Mouse (Mus musculus) c-Kit-positive CD71-negative TER-119-negative erythroid progenitor cells, embryonic 14.5 days (primary cell): ENCODE results near the gene Hist1h2bh.

ENCODE experiments used
- DNase-seq: peaks from one replicate; pipeline ENCODE4 v3.0.0-alpha.2; 2013; ENCODE audit warnings: low read depth

The Hist1h2bh gene

DNA sequence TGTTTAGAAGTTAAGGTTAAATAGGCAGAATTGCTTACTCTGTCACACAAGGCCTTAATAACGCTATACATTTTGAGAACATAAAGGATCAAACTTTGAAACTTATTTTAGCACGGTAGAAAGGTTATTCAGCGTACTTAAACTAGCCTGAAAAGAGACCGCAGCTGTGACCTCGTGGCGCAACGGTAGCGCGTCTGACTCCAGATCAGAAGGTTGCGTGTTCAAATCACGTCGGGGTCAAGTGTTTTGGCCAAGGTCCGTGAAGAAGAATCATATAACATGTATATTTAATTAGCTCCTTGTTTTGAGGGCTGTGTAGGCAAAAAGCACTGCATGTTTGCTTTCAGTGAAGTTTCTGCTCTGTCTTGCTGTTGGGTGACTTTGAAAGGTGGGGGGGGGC lies 36.8 kb downstream of the Hist1h2bh start:
- no peak for DNase-seq

DNA sequence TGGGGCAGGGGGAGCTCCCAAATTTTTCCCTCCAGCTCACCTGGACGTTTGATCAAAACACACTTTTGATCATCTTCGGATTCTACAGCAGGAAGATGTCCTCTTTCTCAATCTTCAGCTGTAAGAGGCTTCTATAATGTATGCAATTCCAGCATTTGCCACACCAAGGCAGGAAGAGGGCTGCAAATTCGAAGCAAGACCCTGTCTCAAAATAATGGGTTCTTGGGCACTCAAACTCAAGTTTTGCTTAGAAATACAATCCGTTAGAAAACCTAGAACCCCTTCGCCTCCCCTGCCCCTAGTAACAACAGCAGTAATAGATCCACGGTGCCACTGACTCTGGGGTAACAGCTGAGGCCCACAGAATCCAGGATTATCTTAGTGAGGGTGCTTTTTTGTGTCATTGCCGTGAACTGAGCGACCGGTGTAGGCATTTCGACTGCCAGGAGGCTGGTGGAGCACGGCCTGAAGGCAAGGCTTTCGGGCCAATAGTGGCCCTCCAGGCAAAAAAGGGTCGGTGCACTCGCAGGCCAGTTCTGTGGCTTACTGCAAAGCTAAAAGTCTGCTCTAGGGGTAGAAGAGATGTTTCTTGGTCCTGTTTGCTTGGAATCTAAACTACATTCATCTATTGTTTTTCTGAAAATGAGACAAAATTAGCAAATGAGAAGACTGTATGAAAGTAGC lies 37.4 kb downstream of the Hist1h2bh start:
- no peak for DNase-seq

DNA sequence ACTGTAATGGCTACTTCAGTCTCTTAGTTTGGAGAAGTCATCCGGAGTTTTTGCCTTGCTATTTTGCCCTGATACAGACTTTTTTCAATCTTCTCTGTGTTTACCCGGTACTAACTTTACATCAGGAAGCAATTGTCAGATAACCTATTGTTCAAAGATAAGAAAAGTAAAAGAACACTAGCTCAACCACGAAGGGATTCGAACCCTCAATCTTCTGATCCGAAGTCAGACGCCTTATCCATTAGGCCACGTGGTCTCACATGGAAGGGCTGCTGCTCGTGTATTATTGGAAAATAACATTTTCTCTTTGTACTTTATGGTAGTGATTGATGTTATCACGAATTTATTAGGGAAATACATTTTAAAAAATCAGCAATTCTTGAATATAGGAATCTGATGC lies 39.4 kb downstream of the Hist1h2bh start:
- DNase-seq = no peak

- no peak for DNase-seq
These were observed 40.3 kb downstream of the Hist1h2bh start for GRCm38 (mm10) chr13:23502916-23503315.

DNA sequence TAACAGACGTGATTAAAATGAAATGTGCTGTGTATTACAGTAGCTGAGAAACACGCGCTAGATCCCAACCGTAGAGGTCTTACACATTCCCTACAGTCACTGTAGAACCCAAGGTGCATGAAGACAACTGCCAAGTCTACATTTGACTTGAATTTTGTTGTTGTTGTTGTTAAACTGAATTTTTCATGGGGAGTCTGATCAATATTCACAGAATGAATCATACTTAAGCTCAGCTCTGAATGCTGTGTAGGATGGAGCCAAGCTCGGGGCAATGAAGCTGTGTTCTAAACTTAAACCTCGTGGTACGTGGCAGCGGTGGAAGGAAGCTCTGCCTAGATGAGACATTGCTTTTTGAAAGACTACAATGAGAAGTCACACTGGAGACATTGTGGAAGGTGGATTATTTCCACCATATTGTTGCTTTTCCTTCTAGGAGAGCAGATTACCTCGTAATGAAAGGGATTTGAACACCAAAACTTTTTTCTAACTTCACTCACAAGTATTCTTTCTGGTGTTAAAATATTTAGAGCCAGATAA lies 41.1 kb downstream of the Hist1h2bh start:
- no peak for DNase-seq

- no peak for DNase-seq
These were observed 41.7 kb downstream of the Hist1h2bh start for GRCm38 (mm10) chr13:23501511-23501910.

DNA sequence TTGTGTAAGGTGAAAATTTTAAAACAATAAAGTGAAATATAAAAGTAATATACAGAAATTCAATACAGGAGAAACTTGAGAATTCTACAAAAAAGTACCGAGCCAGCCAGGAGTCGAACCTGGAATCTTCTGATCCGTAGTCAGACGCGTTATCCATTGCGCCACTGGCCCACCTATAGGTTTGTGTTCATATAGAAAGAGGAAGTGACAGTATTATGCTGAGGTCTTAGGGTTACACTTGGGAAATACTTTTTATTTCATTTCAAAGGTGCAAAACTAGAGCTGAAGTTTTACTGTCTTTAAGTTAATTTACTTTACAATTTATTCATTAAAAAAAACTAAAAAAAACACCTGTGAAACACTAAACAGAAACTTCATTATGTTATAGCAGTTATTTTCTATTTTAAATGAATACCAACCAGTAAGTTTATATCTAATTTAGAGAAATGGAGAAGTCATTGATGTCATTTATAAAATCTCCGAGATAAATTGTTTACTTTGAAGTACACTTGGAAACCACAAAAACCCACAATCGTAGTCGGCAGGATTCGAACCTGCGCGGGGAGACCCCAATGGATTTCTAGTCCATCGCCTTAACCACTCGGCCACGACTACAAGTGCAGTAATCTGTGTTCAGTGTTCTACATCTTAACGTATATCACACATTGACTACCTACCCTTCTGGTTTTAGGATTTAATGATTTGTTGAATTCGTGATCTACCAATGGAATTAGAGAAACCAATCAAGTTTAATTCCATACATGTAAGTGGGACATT lies 42.6 kb downstream of the Hist1h2bh start:
- peak; percentile 73 for DNase-seq

GRCm38 (mm10) chr13:23499943-23500342 lies 43.2 kb downstream of the Hist1h2bh start:
- DNase-seq = no peak

- no peak for DNase-seq
These were observed 44.5 kb downstream of the Hist1h2bh start for GRCm38 (mm10) chr13:23498653-23499052.

DNA sequence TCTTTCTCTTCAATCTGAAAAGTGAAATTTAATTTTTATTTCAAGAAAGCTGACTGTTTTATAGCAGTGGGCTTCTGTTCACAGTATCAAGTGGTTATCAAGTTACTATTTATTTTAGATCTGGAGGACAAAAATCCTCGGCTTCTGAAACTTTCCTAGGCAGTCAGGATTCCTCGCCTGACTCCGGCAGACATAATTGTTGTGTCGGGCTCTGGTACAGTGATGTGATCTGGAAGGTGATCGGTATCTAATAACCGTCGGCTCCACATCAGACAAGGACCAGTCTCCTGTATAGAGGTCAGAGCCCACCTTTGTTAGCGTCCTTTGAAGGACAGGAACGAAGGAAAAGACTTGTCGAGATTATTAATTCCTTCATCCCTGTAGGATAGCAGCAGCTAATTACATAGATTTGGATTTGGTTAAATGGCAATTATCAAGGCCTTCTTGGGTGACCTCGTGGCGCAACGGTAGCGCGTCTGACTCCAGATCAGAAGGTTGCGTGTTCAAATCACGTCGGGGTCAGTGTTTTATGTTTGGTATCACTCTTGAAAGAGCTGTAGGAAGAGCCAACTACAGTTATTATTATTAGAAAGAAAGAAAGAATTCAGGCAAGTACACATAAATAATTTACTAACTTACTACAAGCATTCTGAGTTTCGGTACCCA lies 45.4 kb downstream of the Hist1h2bh start:
- DNase-seq = no peak

DNA sequence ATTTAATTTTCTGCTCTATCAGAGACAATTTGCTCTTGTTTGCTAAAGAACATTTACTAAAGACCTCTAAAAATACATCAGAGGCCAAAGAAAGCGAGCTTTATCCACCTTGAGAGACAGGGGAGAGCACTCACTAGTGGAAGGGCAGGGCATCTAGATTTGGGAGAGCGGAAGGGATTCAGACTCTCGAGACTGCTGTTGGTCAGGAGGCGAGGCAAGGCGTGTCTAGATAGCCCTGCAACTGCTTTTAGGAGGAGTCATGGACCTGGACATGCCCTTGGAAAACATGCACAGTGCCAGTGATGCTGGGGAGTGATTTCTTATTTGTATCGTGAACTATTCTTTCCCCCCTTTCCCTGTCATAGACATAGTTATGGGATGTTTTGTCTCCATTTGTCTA lies 47.7 kb downstream of the Hist1h2bh start:
- DNase-seq = no peak

DNA sequence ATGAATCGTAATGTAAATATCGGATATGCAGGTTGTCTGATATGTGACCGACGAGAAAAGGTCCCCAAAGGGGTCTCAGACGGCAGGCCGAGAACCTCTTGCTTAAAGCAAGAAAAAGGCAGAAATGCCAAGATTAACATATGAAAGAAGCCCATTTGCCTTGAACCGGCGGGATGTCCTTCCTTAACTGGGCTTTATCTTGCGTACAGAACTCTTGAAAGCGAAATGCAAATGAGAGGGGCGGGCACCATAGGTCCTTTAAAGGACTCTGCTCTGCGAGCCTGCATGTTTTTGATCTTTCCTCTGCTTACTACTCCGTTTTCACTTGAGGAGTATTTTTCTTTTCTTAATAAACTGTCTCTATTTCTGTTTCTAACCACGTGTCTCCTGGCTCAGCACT lies 51.2 kb downstream of the Hist1h2bh start:
- no peak for DNase-seq
